Mouse (Mus musculus): Measurements from ENCODE around the gene Kdelc2. TPM values are rescaled to one million over a fixed set of nuclear protein-coding genes. Genes with fewer than 3 reads are reported as not detected.

Kdelc2 gene
- 19.1 and 19.9 TPM in 2 replicates for polyA plus RNA-seq (2015; fragmentation: Nextera tagmentation; extraction: Ambion mirVana)

GRCm38 (mm10) chr9:53383951-53384866, at the start of gene Kdelc2:
Gene Kdelc2, plus strand, starts transcription at chr9:53384025.

GRCm38 (mm10) chr9:53402291-53402711, 18.5 kb downstream of the Kdelc2 start, which contains the start of gene 4930550C14Rik:
Gene 4930550C14Rik, plus strand, starts transcription at chr9:53402325.

Small RNAs within 50 kb of the gene (microRNA-seq; reads per million reads assigned to microRNA genes)
- 0 reads per million in 2 experiments for gene Mir130c

Other genes with a start within 250 kb of the Kdelc2 start
- 11.9 and 12.7 TPM in 2 replicates for gene Ddx10, start 136.0 kb upstream of the Kdelc2 start, polyA plus RNA-seq (2015; fragmentation: Nextera tagmentation; extraction: Ambion mirVana)
- 0.11 and 0.15 TPM in 2 replicates for gene Exph5, start 82.4 kb upstream of the Kdelc2 start, polyA plus RNA-seq (2015; fragmentation: Nextera tagmentation; extraction: Ambion mirVana)
- gene 4930550C14Rik, start 18.3 kb downstream of the Kdelc2 start, polyA plus RNA-seq (2015; fragmentation: Nextera tagmentation; extraction: Ambion mirVana) = 0.71 and 0.99 TPM in 2 replicates
- 3.4 TPM in 2 replicates for gene Atm, start 152.7 kb downstream of the Kdelc2 start, polyA plus RNA-seq (2015; fragmentation: Nextera tagmentation; extraction: Ambion mirVana)
- gene Npat, start 153.0 kb downstream of the Kdelc2 start, polyA plus RNA-seq (2015; fragmentation: Nextera tagmentation; extraction: Ambion mirVana) = 5.1 and 5.2 TPM in 2 replicates
- 198 and 215 TPM in 2 replicates for gene Acat1, start 226.4 kb downstream of the Kdelc2 start, polyA plus RNA-seq (2015; fragmentation: Nextera tagmentation; extraction: Ambion mirVana)

All from skeletal muscle tissue, postnatal 0 days (tissue).